Mouse (Mus musculus): ENCODE measurements around the gene Hemk1. TPM values are rescaled to one million over a fixed set of nuclear protein-coding genes. Genes with fewer than 3 reads are reported as not detected.

The Hemk1 gene
- polyA plus RNA-seq, 1 experiment, result 14.1 TPM

DNA sequence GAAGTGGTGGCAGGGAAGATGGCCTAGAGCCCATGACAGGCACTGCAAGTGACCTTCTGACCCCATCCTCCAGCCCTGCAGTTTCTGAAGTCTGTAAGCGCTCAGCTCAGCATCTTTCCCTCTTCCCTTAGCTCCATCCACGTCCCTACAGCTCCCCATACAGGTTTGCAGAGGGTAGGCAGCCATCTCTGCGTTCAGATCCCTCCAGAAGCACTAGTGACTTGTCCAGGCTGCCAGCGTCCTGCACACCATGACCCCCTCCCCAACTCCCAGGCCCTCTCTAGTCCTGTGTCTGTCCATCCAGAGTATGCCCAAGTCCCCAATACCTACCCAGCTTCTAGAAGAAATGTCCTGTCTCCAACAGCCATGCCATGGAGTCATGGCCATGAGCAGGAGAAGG is 60.0 kb downstream of the Hemk1 start:
- TF ChIP-seq FOSL1 (IDR thresholded peaks at IDR 0.05; ENCODE audit: insufficient read depth, low read length, poor library complexity, severe bottlenecking) (no peak), CEBPB (IDR thresholded peaks at IDR 0.05; ENCODE audit: low read depth) (no peak), MYOD1 (IDR thresholded peaks at IDR 0.05; ENCODE audit: control insufficient read depth, insufficient read length, low read depth) (no peak), MAX (IDR thresholded peaks at IDR 0.05) (no peak), CTCF (IDR thresholded peaks at IDR 0.05; ENCODE audit: control insufficient read depth, insufficient read depth, insufficient read length) (no peak), MYOG (IDR thresholded peaks at IDR 0.05; ENCODE audit: control insufficient read depth, extremely low read depth, insufficient read length) (no peak), USF1 (IDR thresholded peaks at IDR 0.05; ENCODE audit: low read depth) (no peak)
- H3K27me3 ChIP-seq (ENCODE audit: control insufficient read depth, insufficient read depth, insufficient read length), result no peaks in the 10 kb centered on the region
- no peak overlapping the region for H3K4me3 ChIP-seq (ENCODE audit: insufficient read depth, poor library complexity, severe bottlenecking)
- H3K79me3 ChIP-seq (ENCODE audit: low read depth), result no peaks in the 10 kb centered on the region
- H3K36me3 ChIP-seq (ENCODE audit: control insufficient read depth, insufficient read depth), result no peaks in the 10 kb centered on the region
- H3K79me2 ChIP-seq (ENCODE audit: control insufficient read depth, insufficient read depth), result no peaks in the 10 kb centered on the region
- H3ac ChIP-seq (ENCODE audit: control insufficient read depth, insufficient read length, low read depth), result no peak overlapping the region

DNA sequence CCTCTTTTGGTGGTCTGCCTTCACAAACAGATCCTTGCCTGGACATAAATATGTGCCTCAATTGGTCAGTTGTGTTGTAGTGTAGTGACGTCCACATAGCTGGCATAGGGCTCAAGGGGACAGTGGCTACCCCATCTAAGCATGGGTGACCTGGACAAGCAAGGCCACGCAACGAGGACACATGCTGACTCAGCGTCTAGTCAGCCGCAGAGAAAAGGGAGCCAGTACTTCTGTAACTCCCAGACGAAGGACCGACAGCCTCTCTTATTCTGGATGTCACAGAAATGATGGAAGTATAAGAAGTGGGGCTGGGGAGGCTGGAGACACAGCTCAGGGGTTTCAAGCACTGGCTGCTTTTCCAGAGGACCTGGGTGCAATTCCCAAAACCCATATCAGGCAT is 60.5 kb downstream of the Hemk1 start:
- no peak for TF ChIP-seq USF1 (IDR thresholded peaks at IDR 0.05; ENCODE audit: low read depth)
- no peak for TF ChIP-seq MYOG (IDR thresholded peaks at IDR 0.05; ENCODE audit: control insufficient read depth, extremely low read depth, insufficient read length)
- TF ChIP-seq CEBPB (IDR thresholded peaks at IDR 0.05; ENCODE audit: low read depth), result no peak
- TF ChIP-seq CTCF (IDR thresholded peaks at IDR 0.05; ENCODE audit: control insufficient read depth, insufficient read depth, insufficient read length), result no peak
- no peak for TF ChIP-seq MAX (IDR thresholded peaks at IDR 0.05)
- no peak for TF ChIP-seq MYOD1 (IDR thresholded peaks at IDR 0.05; ENCODE audit: control insufficient read depth, insufficient read length, low read depth)
- no peak for TF ChIP-seq FOSL1 (IDR thresholded peaks at IDR 0.05; ENCODE audit: insufficient read depth, low read length, poor library complexity, severe bottlenecking)
- Histone ChIP-seq H3K79me3 (ENCODE audit: low read depth) (no peaks in the 10 kb centered on the region), H3K4me3 (ENCODE audit: insufficient read depth, poor library complexity, severe bottlenecking) (no peak overlapping the region), H3K36me3 (ENCODE audit: control insufficient read depth, insufficient read depth) (no peaks in the 10 kb centered on the region), H3K79me2 (ENCODE audit: control insufficient read depth, insufficient read depth) (no peaks in the 10 kb centered on the region), H3ac (ENCODE audit: control insufficient read depth, insufficient read length, low read depth) (no peak overlapping the region), H3K27me3 (ENCODE audit: control insufficient read depth, insufficient read depth, insufficient read length) (no peaks in the 10 kb centered on the region)

Other genes starting within 250 kb of the Hemk1 start
- gene Dock3, start 106.4 kb downstream of the Hemk1 start, polyA plus RNA-seq (2012; fragmentation: generic; extraction: Trizol), result 0.26 TPM
- 5.3 TPM for gene Mapkapk3, start 48.5 kb downstream of the Hemk1 start, polyA plus RNA-seq (2012; fragmentation: generic; extraction: Trizol)
- 2.3 TPM for gene Cish, start 42.3 kb downstream of the Hemk1 start, polyA plus RNA-seq (2012; fragmentation: generic; extraction: Trizol)
- 0.04 TPM for gene 6430571L13Rik, start 2.3 kb upstream of the Hemk1 start, polyA plus RNA-seq (2012; fragmentation: generic; extraction: Trizol)
- gene Cacna2d2, start 61.3 kb upstream of the Hemk1 start, polyA plus RNA-seq (2012; fragmentation: generic; extraction: Trizol), result 0.01 TPM
- gene Tmem115, start 195.6 kb upstream of the Hemk1 start, polyA plus RNA-seq (2012; fragmentation: generic; extraction: Trizol), result 33.4 TPM
- 23.7 TPM for gene Cyb561d2, start 203.8 kb upstream of the Hemk1 start, polyA plus RNA-seq (2012; fragmentation: generic; extraction: Trizol)
- gene Nprl2, start 203.9 kb upstream of the Hemk1 start, polyA plus RNA-seq (2012; fragmentation: generic; extraction: Trizol), result 12.8 TPM
- gene Zmynd10, start 208.9 kb upstream of the Hemk1 start, polyA plus RNA-seq (2012; fragmentation: generic; extraction: Trizol), result 0.43 TPM
- 89.7 TPM for gene Rassf1, start 213.2 kb upstream of the Hemk1 start, polyA plus RNA-seq (2012; fragmentation: generic; extraction: Trizol)
- 15.9 TPM for gene Tusc2, start 224.9 kb upstream of the Hemk1 start, polyA plus RNA-seq (2012; fragmentation: generic; extraction: Trizol)
- gene Hyal2, start 229.6 kb upstream of the Hemk1 start, polyA plus RNA-seq (2012; fragmentation: generic; extraction: Trizol), result 59.7 TPM
- gene Hyal1, start 238.6 kb upstream of the Hemk1 start, polyA plus RNA-seq (2012; fragmentation: generic; extraction: Trizol), result 1.2 TPM
- gene Naa80, start 240.5 kb upstream of the Hemk1 start, polyA plus RNA-seq (2012; fragmentation: generic; extraction: Trizol), result 8.2 TPM
- gene Hyal3, start 242.5 kb upstream of the Hemk1 start, polyA plus RNA-seq (2012; fragmentation: generic; extraction: Trizol), result 0.28 TPM
- gene Ifrd2, start 249.3 kb upstream of the Hemk1 start, polyA plus RNA-seq (2012; fragmentation: generic; extraction: Trizol), result 71.7 TPM

All from C2C12 (cell line).